Mouse (Mus musculus) layer of hippocampus, adult 2 months (tissue): ENCODE measurements at regions not wholly inside any gene's neighbourhood (a gene's known extent, or its start where the extent isn't known, plus 50 kb on each side); places are given as distances from the start of the nearest gene placed in this dataset.

Experiments used
- DNase-seq, 2 experiments: peaks; one replicate each; pipeline ENCODE4 v3.0.0; 2022; ENCODE audit warnings: low spot score in 2 of 2
- H3K27ac ChIP-seq: fragments of 200-600 bp; 2 replicates; pipeline ENCODE4 v1.8.1; 2022
- H3K4me3 ChIP-seq: fragments of 200-600 bp; 2 replicates; pipeline ENCODE4 v1.8.1; 2022; ENCODE audit warnings: mild to moderate bottlenecking
- CTCF ChIP-seq: fragments of 200-600 bp; conservative IDR thresholded peaks from 2 replicates; pipeline ENCODE4 v1.8.1; 2022; ENCODE audit warnings: antibody characterized with exemption, mild to moderate bottlenecking, moderate library complexity

DNA sequence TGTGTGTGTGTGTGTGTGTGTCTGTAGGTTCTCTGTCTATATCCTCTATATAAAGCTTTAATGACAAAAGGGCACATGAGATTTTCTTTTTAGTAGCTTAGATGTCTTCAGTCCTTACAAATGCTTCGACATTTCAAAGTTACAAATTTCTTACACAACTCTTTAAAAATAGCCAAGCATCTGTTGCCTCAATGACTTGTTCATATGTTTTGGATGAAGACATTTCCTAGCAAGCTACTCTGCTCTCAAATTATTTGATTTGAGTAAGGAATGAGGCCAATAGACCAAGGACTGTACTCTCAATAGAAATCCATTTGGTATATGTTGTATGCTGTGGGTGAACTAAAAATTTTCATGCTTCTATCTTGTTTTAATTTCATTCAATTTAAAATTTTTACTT is 611.3 kb upstream of the 4931408C20Rik start:
- 0 out of 2 replicates have a peak overlapping the region, but pooled peaks have one; percentile 15 for H3K27ac ChIP-seq
- no peak overlapping the region for H3K4me3 ChIP-seq
- peak in 1 of 2 experiments; percentile 9 for DNase-seq
- no peak for TF ChIP-seq CTCF

DNA sequence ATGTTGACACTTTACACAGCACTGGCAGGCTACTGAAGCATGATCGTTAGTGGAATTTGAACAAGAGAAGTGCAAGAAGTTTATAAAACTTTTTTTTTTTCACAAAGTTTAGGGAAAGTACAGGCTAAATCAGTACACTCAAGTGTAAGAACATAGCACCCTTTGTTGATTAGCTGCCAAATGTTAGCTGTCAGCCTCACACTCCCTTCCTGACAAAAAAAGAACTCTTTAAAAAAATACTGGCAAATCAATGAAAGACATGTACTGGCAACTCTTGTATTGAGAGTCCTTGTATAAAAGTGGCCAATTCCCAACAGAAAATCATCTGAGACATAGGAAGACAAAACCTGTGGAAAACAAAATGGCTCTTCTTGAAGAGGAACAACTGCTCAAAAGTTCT is 577.7 kb upstream of the 4931408C20Rik start:
- no peak for DNase-seq
- no peak for TF ChIP-seq CTCF
- Histone ChIP-seq H3K27ac (no peak overlapping the region), H3K4me3 (no peak overlapping the region)

DNA sequence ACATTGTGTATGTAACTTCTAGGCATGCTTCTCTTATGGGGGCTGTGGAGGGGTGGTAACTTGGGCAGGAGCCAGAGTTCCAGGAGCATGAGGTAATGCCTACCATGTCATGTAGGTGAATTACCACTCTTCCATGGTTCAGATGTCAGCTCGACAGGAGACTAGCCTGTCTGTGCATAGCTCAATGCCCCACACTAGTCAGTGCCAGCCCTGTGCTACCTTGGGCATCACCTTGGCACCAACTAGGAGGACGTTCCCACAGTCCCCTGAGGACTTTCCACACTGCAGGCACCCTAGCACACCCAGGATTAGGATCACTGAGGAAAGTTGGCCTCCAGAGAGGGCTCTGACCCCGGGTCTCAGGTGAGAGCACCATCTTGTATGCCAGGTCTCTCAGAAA is 573.9 kb upstream of the 4931408C20Rik start:
- Histone ChIP-seq H3K4me3 (no peak overlapping the region), H3K27ac (no peak overlapping the region)
- TF ChIP-seq CTCF: no peak
- DNase-seq: no peak
